Mouse (Mus musculus): ENCODE results near the gene Pip5k1b.

DNA sequence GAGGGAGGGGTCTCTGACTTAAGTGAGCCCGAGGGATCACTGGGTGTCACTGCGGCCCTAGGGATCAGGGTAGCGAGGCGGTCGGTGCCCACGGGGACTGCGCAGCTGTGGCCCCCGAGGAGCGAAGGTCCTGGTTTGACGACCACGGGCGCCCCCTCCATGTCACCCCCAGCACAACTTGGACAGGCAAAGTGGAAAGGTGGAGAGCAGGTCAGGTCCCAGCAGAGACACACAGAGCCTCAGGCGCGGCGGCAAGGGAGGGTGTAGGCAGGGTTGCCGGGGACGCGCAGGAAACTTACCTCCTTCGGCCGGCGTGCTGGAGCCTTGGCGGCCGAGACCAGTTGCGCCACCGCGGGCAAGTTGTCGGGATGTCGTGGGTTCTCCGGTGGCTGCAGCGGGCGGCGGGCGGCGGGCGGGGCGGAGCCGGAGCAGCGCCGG is at the start of gene Pip5k1b:
- TF ChIP-seq CTCF (IDR thresholded peaks at IDR 0.05; ENCODE audit: borderline replicate concordance, insufficient read depth, low read depth, low read length) (peak; percentile 23; the same call in 1 of the 2 replicates), POLR2A (IDR thresholded peaks at IDR 0.05; ENCODE audit: borderline replicate concordance, insufficient read depth, low read length) (no peak)

Data from cerebellum, adult 2 months (tissue).